Mouse (Mus musculus): ENCODE data around the gene Rpl41.

- no peak for TF ChIP-seq CTCF (IDR thresholded peaks at IDR 0.05; ENCODE audit: borderline replicate concordance, control insufficient read depth, extremely low read depth, insufficient read depth, low read length, poor library complexity)
- TF ChIP-seq POLR2A (IDR thresholded peaks at IDR 0.05; ENCODE audit: control insufficient read depth, extremely low read depth, insufficient read depth, low read length, poor library complexity) = no peak
Observed at GRCm38 (mm10) chr10:128538340-128538870, 10.7 kb downstream of the Rpl41 start.

Measured in thymus, adult 2 months (tissue).